Mouse (Mus musculus) hindbrain, embryonic 13.5 days (tissue): ENCODE measurements at regions not wholly inside any gene's neighbourhood (a gene's known extent, or its start where the extent isn't known, plus 50 kb on each side); places are given as distances from the start of the nearest gene placed in this dataset.

ENCODE experiments used
- ATAC-seq: fragments of 200-750 bp; cut with Nextera tagmentation; 2 replicates; pipeline ENCODE4 v1.8.0; 2017; ENCODE audit warnings: moderate TSS enrichment; ENCODE audit not compliant: low FRiP score
- H3K27ac ChIP-seq: fragments of 300-500 bp; sonication (generic); 2 replicates; pipeline ENCODE4 v1.5.1; 2015; ENCODE audit warnings: inconsistent platforms, mild to moderate bottlenecking, moderate library complexity
- H3K27me3 ChIP-seq: fragments of 300-500 bp; sonication (generic); 2 replicates; pipeline ENCODE4 v1.6.1; 2015; ENCODE audit warnings: mild to moderate bottlenecking, inconsistent platforms
- H3K36me3 ChIP-seq: fragments of 300-500 bp; sonication (generic); 2 replicates; pipeline ENCODE4 v1.6.1; 2015; ENCODE audit warnings: mild to moderate bottlenecking, inconsistent platforms
- H3K4me1 ChIP-seq: fragments of 300-500 bp; sonication (generic); replicated peaks from 2 replicates; pipeline ENCODE4 v1.6.1; 2015; ENCODE audit warnings: inconsistent platforms
- H3K4me2 ChIP-seq: fragments of 300-500 bp; sonication (generic); 2 replicates; pipeline ENCODE4 v1.6.1; 2015; ENCODE audit warnings: inconsistent platforms, mild to moderate bottlenecking, moderate library complexity
- H3K4me3 ChIP-seq: fragments of 300-500 bp; sonication (generic); 2 replicates; pipeline ENCODE4 v1.5.1; 2015; ENCODE audit warnings: mild to moderate bottlenecking, inconsistent platforms
- H3K9ac ChIP-seq: fragments of 300-500 bp; sonication (generic); 2 replicates; pipeline ENCODE4 v1.6.1; 2015; ENCODE audit warnings: mild to moderate bottlenecking, inconsistent platforms
- H3K9me3 ChIP-seq: fragments of 300-500 bp; sonication (generic); 2 replicates; pipeline ENCODE4 v1.6.1; 2016; ENCODE audit warnings: inconsistent platforms
- WGBS: fragments of 180-500 bp; shearing (Covaris S2); methylation state at CpG from one replicate; pipeline ENCODE4 v1.1.7; 2015; 5-methylcytosine and 5-hydroxymethylcytosine counted together

- no peak overlapping the region for H3K27ac ChIP-seq
- no peaks in the 10 kb centered on the region for H3K36me3 ChIP-seq
- H3K4me2 ChIP-seq: no peak overlapping the region
- no peak overlapping the region for H3K9ac ChIP-seq
- ATAC-seq: no peak
- no peaks in the 10 kb centered on the region for H3K27me3 ChIP-seq
- H3K4me3 ChIP-seq: no peak overlapping the region
- H3K9me3 ChIP-seq: no peaks in the 10 kb centered on the region
- H3K4me1 ChIP-seq: no peaks in the 10 kb centered on the region
These were observed 498.5 kb upstream of the Tmpo start for GRCm38 (mm10) chr10:91679641-91680040.

GRCm38 (mm10) chr10:91637911-91638310, 456.8 kb upstream of the Tmpo start:
- H3K9me3 ChIP-seq: no peaks in the 10 kb centered on the region
- H3K27ac ChIP-seq: no peak overlapping the region
- no peak for ATAC-seq
- H3K9ac ChIP-seq: no peak overlapping the region
- no peaks in the 10 kb centered on the region for H3K27me3 ChIP-seq
- no peak overlapping the region for H3K4me3 ChIP-seq
- H3K36me3 ChIP-seq: no peaks in the 10 kb centered on the region
- H3K4me2 ChIP-seq: no peak overlapping the region
- no peaks in the 10 kb centered on the region for H3K4me1 ChIP-seq

DNA sequence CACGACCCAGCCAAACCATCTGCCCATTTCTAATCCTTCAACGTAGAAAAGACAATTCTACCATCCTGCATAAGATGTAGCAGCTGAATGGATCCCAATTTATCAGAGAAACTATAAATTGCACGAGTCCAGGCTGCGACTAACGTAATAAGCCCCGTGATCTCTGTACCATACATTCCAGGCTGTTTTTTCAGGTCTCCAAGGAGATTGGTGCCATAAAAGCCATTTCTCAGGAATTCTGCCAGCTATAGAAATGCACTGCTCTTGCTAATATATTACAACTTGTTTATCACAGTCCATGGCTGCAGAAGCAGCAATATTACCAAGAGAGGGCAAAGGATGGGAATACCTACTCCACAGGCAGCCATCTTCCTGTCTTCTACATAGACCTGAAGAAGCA, 447.6 kb upstream of the Tmpo start:
- Histone ChIP-seq H3K4me1 (peaks cover 8% of the 10 kb centered on the region), H3K9ac (no peak overlapping the region), H3K36me3 (no peaks in the 10 kb centered on the region), H3K4me3 (no peak overlapping the region), H3K9me3 (no peaks in the 10 kb centered on the region), H3K27ac (no peak overlapping the region), H3K4me2 (0 out of 2 replicates have a peak overlapping the region, but pooled peaks have one; percentile 8), H3K27me3 (no peaks in the 10 kb centered on the region)
- ATAC-seq: no peak
- 23% methylated on average over 6 of the region's 6 CpGs for WGBS

DNA sequence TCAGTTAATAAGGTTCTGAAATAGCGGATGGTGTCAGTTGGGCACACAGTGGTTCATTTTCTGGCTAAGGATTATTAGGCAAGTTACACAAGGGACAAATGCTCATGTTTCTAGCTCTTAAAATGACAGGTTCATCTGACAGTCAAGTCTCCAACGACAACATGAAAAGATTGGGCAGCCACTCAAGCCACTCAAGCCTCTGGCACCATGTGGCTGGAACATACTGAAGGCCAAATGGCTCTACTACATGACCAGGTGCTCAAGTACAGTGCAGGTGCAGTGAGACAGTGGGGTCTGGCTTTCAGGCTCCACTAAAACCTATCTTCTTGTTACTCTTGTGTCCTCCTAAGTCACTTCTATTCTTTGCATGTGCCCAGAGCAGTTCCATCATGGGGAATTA, 441.2 kb upstream of the Tmpo start:
- Histone ChIP-seq H3K27me3 (no peaks in the 10 kb centered on the region), H3K4me1 (no peaks in the 10 kb centered on the region), H3K9ac (no peak overlapping the region), H3K4me2 (no peak overlapping the region), H3K27ac (no peak overlapping the region), H3K9me3 (no peaks in the 10 kb centered on the region), H3K4me3 (no peak overlapping the region), H3K36me3 (no peaks in the 10 kb centered on the region)
- WGBS: 88% methylated on average over 2 of the region's 2 CpGs
- ATAC-seq: no peak

- H3K9ac ChIP-seq: no peak overlapping the region
- no peak overlapping the region for H3K4me2 ChIP-seq
- no peak overlapping the region for H3K4me3 ChIP-seq
- peaks cover 11% of the 10 kb centered on the region for H3K4me1 ChIP-seq
- 0 out of 2 replicates have a peak, but pooled peaks cover 4% of the 10 kb centered on the region for H3K9me3 ChIP-seq
- no peaks in the 10 kb centered on the region for H3K27me3 ChIP-seq
- 70% methylated on average over 8 of the region's 8 CpGs for WGBS
- H3K36me3 ChIP-seq: no peaks in the 10 kb centered on the region
- H3K27ac ChIP-seq: no peak overlapping the region
- no peak for ATAC-seq
These were observed 432.8 kb upstream of the Tmpo start for GRCm38 (mm10) chr10:91613794-91614479.

DNA sequence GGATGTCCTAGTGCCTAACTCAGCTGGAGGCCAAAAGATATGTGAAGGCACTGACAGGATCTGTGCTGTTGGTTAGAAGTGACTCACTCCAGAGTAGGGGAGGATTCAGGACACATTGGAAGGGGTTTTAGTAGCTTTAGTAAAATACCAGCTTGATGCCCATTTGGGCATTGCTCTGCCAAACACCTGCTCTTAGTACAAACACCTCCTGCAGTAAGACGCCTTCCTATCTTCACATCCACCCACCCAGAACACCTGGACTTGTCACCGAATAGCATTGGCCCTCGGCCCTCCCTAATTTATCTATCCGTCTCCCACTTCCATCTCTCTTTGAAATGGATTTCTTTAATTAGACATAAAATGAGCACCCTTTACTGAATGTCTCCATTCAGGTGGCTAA, 430.9 kb upstream of the Tmpo start:
- Histone ChIP-seq H3K27me3 (no peaks in the 10 kb centered on the region), H3K36me3 (no peaks in the 10 kb centered on the region), H3K9me3 (0 out of 2 replicates have a peak, but pooled peaks cover 4% of the 10 kb centered on the region), H3K9ac (no peak overlapping the region), H3K4me1 (peaks cover 11% of the 10 kb centered on the region), H3K4me3 (no peak overlapping the region), H3K4me2 (no peak overlapping the region), H3K27ac (no peak overlapping the region)
- no peak for ATAC-seq
- 92% methylated on average over 4 of the region's 4 CpGs for WGBS

- H3K4me3 ChIP-seq: no peak overlapping the region
- H3K9me3 ChIP-seq: no peaks in the 10 kb centered on the region
These were observed 413.8 kb upstream of the Tmpo start for GRCm38 (mm10) chr10:91594891-91595290.

DNA sequence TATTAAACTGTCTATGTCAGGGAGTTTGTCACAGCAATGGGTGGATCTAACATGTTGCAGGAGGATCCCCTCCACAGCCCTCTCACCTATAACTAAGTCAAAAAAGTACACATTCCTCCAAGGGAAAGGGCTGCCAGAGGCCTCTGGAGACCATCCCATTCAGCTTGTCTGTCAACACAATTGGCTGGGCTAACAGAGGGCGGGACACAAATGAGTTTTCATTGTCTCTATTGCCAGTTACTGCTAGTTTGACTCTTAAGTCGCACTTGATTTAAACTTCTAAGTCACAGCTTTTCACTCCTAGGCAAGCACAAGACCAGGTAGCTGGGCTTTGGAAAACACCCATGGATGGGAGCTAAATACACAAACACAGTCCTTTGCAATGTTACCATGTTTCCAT, 412.3 kb upstream of the Tmpo start:
- no peak for ATAC-seq
- no peaks in the 10 kb centered on the region for H3K36me3 ChIP-seq
- 88% methylated on average over 2 of the region's 2 CpGs for WGBS

More at GRCm38 (mm10) chr10:91594891-91595290, 413.8 kb upstream of the Tmpo start:
- ATAC-seq: no peak
- H3K27me3 ChIP-seq: no peaks in the 10 kb centered on the region
- 96% methylated on average over 3 of the region's 3 CpGs for WGBS
- H3K27ac ChIP-seq: no peak overlapping the region
- H3K4me2 ChIP-seq: no peak overlapping the region
- H3K36me3 ChIP-seq: no peaks in the 10 kb centered on the region
- H3K4me1 ChIP-seq: peaks cover 16% of the 10 kb centered on the region
- no peak overlapping the region for H3K9ac ChIP-seq

DNA sequence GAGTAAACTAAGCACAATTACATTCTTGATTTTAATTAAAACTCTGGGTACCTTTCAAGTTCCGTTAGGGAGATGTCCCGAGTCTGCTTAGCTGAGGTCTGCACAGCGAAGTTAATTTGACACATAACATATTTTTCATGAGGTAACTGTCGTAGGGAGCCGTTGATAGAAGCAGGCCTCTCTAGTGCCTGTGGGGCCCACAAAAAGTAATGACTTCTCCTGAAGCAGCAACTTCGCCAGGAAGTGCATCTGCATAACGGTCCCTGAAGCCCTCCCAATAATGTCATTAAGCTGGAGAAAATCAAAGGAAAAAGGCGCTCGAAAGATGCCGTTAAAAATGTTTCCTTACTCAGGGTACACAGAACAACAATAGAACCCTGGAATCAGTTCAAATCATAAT, 410.7 kb upstream of the Tmpo start:
- Histone ChIP-seq H3K9me3 (no peaks in the 10 kb centered on the region), H3K36me3 (no peaks in the 10 kb centered on the region), H3K4me3 (no peak overlapping the region), H3K27ac (peak overlapping the region; percentile 61; the same call in 1 of the 2 replicates), H3K4me2 (no peak overlapping the region), H3K27me3 (no peaks in the 10 kb centered on the region), H3K4me1 (peaks cover 16% of the 10 kb centered on the region), H3K9ac (no peak overlapping the region)
- WGBS: 52% methylated on average over 10 of the region's 10 CpGs
- 0 out of 2 replicates have a peak, but pooled peaks have one; percentile 32 for ATAC-seq

More for the DNA sequence above, 412.3 kb upstream of the Tmpo start:
- H3K9ac ChIP-seq: no peak overlapping the region
- H3K4me2 ChIP-seq: no peak overlapping the region
- no peaks in the 10 kb centered on the region for H3K9me3 ChIP-seq
- no peaks in the 10 kb centered on the region for H3K27me3 ChIP-seq
- H3K4me3 ChIP-seq: no peak overlapping the region
- no peak overlapping the region for H3K27ac ChIP-seq
- peaks cover 16% of the 10 kb centered on the region for H3K4me1 ChIP-seq

DNA sequence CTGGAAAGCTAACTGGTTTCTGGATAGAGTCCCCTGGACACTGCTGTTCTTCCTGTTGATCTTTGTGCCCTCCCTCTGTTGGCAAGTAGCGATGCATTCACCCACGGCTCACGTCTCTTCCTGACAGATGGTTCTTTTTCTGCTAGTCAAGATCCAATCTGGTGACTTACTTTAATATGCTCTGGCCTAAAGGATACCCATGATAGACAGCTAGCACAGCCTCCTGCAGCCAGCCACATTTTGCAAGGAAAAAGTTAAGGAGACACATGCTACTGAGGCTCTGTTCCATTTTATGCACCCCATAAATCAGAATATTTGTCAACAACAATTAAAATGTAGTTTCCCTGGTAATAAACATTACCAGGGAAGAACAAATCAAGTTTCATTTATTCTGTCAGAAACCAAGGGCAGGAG, 410.3 kb upstream of the Tmpo start:
- peaks cover 16% of the 10 kb centered on the region for H3K4me1 ChIP-seq
- no peaks in the 10 kb centered on the region for H3K9me3 ChIP-seq
- WGBS: 28% methylated on average over 3 of the region's 3 CpGs
- H3K4me3 ChIP-seq: no peak overlapping the region
- no peaks in the 10 kb centered on the region for H3K36me3 ChIP-seq
- H3K27ac ChIP-seq: peak overlapping the region; percentile 42; the same call in 1 of the 2 replicates
- no peaks in the 10 kb centered on the region for H3K27me3 ChIP-seq
- H3K9ac ChIP-seq: no peak overlapping the region
- ATAC-seq: peak; percentile 49; the same call in 1 of the 2 replicates
- H3K4me2 ChIP-seq: no peak overlapping the region

DNA sequence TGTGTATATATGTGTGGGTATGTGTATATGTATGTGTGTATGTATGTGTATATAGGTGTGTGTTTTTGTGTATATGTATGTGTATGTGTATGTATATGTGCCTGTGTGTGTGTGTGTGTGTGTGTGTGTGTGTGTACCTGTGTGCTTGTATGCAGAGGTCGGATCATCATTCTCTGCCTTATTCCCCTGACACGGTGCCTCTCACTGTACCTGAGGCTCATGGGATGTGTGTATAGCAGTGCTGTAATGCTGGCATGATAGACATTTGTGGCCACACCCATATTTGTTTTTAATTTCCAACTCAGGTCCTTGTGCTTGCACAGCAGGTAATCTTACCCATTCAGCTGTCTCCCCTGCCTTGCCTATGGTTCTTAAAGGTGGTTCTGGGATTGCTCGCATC, 402.1 kb upstream of the Tmpo start:
- H3K4me2 ChIP-seq: no peak overlapping the region
- no peaks in the 10 kb centered on the region for H3K27me3 ChIP-seq
- H3K9ac ChIP-seq: no peak overlapping the region
- H3K36me3 ChIP-seq: no peaks in the 10 kb centered on the region
- no peak for ATAC-seq
- H3K27ac ChIP-seq: no peak overlapping the region
- H3K4me1 ChIP-seq: peaks cover 22% of the 10 kb centered on the region
- H3K9me3 ChIP-seq: no peaks in the 10 kb centered on the region
- no peak overlapping the region for H3K4me3 ChIP-seq
- WGBS: 88% methylated on average over 3 of the region's 3 CpGs

- WGBS: 40% methylated on average over 11 of the region's 11 CpGs
- no peaks in the 10 kb centered on the region for H3K27me3 ChIP-seq
These were observed 399.8 kb upstream of the Tmpo start for GRCm38 (mm10) chr10:91580959-91581358.

More at GRCm38 (mm10) chr10:91580959-91581358, 399.8 kb upstream of the Tmpo start:
- peak; percentile 80; the same call in 1 of the 2 replicates for ATAC-seq
- Histone ChIP-seq H3K36me3 (no peaks in the 10 kb centered on the region), H3K27ac (peak overlapping the region; percentile 69), H3K4me3 (no peak overlapping the region), H3K4me1 (peaks cover 22% of the 10 kb centered on the region), H3K4me2 (peak overlapping the region; percentile 34), H3K9me3 (no peaks in the 10 kb centered on the region), H3K9ac (no peak overlapping the region)
